Mouse (Mus musculus): ENCODE results near the gene Cd151.

Gene Cd151

GRCm38 (mm10) chr7:141434464-141434863 is 32.7 kb upstream of the Cd151 start:
- TF ChIP-seq POU5F1 (IDR thresholded peaks at IDR 0.05; ENCODE audit: borderline replicate concordance, low read length) = no peak
- TF ChIP-seq NANOG (IDR thresholded peaks at IDR 0.05; ENCODE audit: borderline replicate concordance, low read length) = no peak
- no peak for TF ChIP-seq CTCF (conservative IDR thresholded peaks at IDR 0.05; ENCODE audit: low read length)
- Histone ChIP-seq H3K36me3 (ENCODE audit: insufficient read depth, low read length) (peaks cover 59% of the 10 kb centered on the region), H3K4me1 (replicated peaks; ENCODE audit: low read depth, low read length) (peaks cover 92% of the 10 kb centered on the region), H3K4me3 (replicated peaks; ENCODE audit: low read length) (peak overlapping the region; percentile 68), H3K27me3 (ENCODE audit: insufficient read depth, low read length) (no peaks in the 10 kb centered on the region), H3K9me3 (ENCODE audit: low read length) (no peaks in the 10 kb centered on the region)

- H3K4me3 ChIP-seq (replicated peaks; ENCODE audit: low read length) = peak overlapping the region; percentile 68
- peaks cover 64% of the 10 kb centered on the region for H3K36me3 ChIP-seq (ENCODE audit: insufficient read depth, low read length)
- H3K4me1 ChIP-seq (replicated peaks; ENCODE audit: low read depth, low read length) = peaks cover 90% of the 10 kb centered on the region
- no peaks in the 10 kb centered on the region for H3K27me3 ChIP-seq (ENCODE audit: insufficient read depth, low read length)
- no peaks in the 10 kb centered on the region for H3K9me3 ChIP-seq (ENCODE audit: low read length)
- TF ChIP-seq POU5F1 (IDR thresholded peaks at IDR 0.05; ENCODE audit: borderline replicate concordance, low read length) = no peak
- TF ChIP-seq CTCF (conservative IDR thresholded peaks at IDR 0.05; ENCODE audit: low read length) = no peak
- TF ChIP-seq NANOG (IDR thresholded peaks at IDR 0.05; ENCODE audit: borderline replicate concordance, low read length) = no peak
Measured at GRCm38 (mm10) chr7:141435129-141435855, 31.9 kb upstream of the Cd151 start.

DNA sequence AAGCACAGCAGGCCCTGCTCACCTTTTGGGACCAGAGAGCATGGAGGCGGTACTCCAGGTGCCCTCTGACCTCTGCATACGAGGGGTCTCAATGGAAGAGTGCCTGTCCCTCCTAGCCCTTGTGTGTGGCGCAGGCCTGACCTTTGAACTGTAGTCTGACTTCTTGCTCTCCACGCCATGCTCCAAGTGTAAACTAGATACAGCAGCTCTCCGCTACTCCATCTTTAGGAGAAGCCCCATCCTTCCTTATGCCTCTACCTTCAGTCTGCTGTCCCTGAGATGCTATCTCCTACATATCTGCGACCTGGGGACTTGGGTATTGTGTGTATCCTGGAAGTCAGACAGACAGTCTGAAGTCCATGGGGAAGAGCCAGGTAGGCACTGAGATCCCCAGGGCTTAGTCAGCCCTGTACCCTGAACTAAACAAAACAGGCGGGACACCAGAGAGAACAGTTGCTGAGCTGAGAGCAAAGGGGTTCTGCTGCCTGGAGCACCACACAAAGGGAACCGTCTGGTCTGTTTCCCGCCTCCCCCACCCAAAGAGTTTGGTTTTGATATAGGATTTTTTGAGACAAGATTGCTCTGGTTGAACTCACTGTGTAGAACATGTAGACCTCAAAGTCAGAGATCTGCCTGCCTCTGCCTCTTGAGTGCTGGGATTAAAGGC is 31.2 kb upstream of the Cd151 start:
- Histone ChIP-seq H3K4me1 (replicated peaks; ENCODE audit: low read depth, low read length) (peaks cover 90% of the 10 kb centered on the region), H3K27me3 (ENCODE audit: insufficient read depth, low read length) (no peaks in the 10 kb centered on the region), H3K9me3 (ENCODE audit: low read length) (no peaks in the 10 kb centered on the region), H3K4me3 (replicated peaks; ENCODE audit: low read length) (peak overlapping the region; percentile 18; the same call in 1 of the 2 replicates), H3K36me3 (ENCODE audit: insufficient read depth, low read length) (peaks cover 64% of the 10 kb centered on the region)
- TF ChIP-seq POU5F1 (IDR thresholded peaks at IDR 0.05; ENCODE audit: borderline replicate concordance, low read length) (no peak), CTCF (conservative IDR thresholded peaks at IDR 0.05; ENCODE audit: low read length) (no peak), NANOG (IDR thresholded peaks at IDR 0.05; ENCODE audit: borderline replicate concordance, low read length) (no peak)

DNA sequence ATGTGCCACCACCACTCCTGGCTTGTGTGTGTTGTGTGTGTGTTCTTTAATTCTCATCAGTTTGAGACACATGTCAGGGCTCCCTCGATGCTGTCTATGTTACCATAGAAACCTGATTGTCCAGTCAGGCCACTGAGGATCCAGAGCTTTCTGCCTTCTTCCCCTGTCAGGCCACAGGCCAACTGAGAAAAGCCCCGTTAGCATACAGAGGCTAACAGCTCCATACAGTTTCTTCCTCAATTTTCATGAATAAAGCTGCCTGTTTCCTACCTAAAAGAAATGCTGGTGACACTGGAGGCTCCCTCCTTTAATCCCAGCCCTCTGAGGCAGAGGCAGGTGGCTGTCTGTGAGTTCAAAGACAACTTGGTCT is 30.7 kb upstream of the Cd151 start:
- Histone ChIP-seq H3K9me3 (ENCODE audit: low read length) (no peaks in the 10 kb centered on the region), H3K27me3 (ENCODE audit: insufficient read depth, low read length) (no peaks in the 10 kb centered on the region), H3K4me1 (replicated peaks; ENCODE audit: low read depth, low read length) (peaks cover 90% of the 10 kb centered on the region), H3K36me3 (ENCODE audit: insufficient read depth, low read length) (peaks cover 64% of the 10 kb centered on the region), H3K4me3 (replicated peaks; ENCODE audit: low read length) (peak overlapping the region; percentile 85)
- TF ChIP-seq CTCF (conservative IDR thresholded peaks at IDR 0.05; ENCODE audit: low read length) = no peak

DNA sequence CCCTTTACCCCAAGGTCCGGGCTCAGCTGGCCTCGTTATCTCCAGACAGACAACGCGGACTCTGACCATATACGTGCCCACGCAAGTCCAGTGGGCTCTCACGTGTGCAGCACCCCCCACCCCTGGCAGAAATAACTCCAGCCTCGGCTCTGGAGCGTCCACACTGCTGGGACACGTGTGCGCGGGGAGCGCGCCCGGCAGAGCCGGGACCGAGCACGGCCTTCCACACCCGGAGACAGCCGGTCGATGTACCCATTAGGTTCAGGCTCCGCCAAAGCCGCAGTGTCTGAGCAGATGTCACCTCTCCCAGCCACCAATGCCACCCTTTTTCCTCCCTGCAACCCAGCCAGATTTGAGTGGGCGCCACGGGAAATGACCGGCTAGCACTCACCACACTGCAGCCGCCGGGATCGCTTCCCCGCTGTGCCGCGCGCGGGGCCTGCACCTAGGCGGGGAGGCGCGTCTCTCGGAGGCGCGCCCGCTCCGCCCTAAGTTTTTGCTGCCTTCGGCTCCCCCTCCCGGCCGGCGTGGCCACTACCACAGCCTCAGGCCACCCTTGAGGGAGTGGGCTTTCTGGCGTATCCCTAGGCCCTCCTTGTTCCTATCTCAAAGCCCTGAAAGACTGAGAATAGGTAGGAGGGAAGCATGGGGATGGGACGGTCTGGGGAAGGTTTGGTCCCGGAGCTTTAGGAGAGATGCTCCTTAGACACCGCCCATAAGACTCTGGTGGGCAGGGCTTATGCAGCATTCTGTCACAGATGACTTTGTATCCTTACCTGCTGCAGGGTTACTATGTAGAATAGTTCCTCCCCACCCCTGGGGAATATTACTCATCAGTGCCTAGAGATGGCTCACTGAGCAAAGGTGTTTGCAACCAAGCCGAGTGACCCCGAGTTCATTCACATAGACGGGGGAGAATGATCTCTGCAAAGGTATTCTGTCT is 29.7 kb upstream of the Cd151 start, which contains the start of gene Slc25a22:
Gene Slc25a22 (minus strand): TSS at position 715 of the 943 bp plus-strand sequence.
- TF ChIP-seq NANOG (IDR thresholded peaks at IDR 0.05; ENCODE audit: borderline replicate concordance, low read length) (no peak), CTCF (conservative IDR thresholded peaks at IDR 0.05; ENCODE audit: low read length) (peak; percentile 21)
- Histone ChIP-seq H3K36me3 (ENCODE audit: insufficient read depth, low read length) (peaks cover 64% of the 10 kb centered on the region), H3K4me1 (replicated peaks; ENCODE audit: low read depth, low read length) (peaks cover 90% of the 10 kb centered on the region), H3K9me3 (ENCODE audit: low read length) (no peaks in the 10 kb centered on the region), H3K27me3 (ENCODE audit: insufficient read depth, low read length) (no peaks in the 10 kb centered on the region), H3K4me3 (replicated peaks; ENCODE audit: low read length) (peak within 1 kb of the TSS; percentile 85)

DNA sequence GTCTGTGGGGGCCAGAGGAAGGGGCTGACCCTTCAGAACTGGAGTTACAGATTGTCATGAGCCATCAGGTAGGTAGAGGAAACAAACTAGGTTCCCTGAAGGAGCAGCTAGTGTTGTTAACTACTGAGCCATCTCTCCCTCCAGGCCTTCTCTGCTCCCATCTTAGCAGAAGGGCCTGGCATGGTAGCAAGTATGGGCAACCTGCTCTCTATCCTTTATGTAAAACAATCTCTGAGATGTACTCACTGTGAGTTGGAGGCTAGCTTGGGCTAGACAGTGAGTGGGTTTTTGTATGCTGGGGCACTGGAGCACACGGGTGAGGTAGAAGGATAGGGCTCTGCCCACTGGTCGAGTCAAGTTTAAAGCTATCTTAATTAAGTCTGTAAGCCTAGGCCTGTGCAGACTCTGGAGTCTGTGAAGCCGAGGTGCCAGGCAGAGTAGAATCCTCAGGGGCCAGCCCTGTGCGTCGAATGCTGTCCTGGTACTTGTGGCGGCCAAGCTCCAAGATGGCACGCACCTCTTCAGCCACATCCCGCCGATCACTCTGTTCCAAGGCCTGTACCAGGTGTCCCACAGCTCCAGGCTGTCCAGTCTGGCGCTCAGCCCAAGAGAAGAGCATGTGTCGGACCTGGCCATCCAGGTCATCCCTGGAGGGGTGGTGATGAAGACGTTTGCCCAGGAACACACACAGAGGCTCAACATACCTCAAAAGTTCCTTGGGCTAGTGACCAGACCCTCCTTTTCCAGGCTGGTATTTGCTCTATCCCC is 28.8 kb upstream of the Cd151 start:
- Histone ChIP-seq H3K9me3 (ENCODE audit: low read length) (no peaks in the 10 kb centered on the region), H3K27me3 (ENCODE audit: insufficient read depth, low read length) (no peaks in the 10 kb centered on the region), H3K4me1 (replicated peaks; ENCODE audit: low read depth, low read length) (peaks cover 90% of the 10 kb centered on the region), H3K4me3 (replicated peaks; ENCODE audit: low read length) (no peak overlapping the region), H3K36me3 (ENCODE audit: insufficient read depth, low read length) (peaks cover 60% of the 10 kb centered on the region)
- TF ChIP-seq POU5F1 (IDR thresholded peaks at IDR 0.05; ENCODE audit: borderline replicate concordance, low read length) (no peak), NANOG (IDR thresholded peaks at IDR 0.05; ENCODE audit: borderline replicate concordance, low read length) (no peak), CTCF (conservative IDR thresholded peaks at IDR 0.05; ENCODE audit: low read length) (no peak)

DNA sequence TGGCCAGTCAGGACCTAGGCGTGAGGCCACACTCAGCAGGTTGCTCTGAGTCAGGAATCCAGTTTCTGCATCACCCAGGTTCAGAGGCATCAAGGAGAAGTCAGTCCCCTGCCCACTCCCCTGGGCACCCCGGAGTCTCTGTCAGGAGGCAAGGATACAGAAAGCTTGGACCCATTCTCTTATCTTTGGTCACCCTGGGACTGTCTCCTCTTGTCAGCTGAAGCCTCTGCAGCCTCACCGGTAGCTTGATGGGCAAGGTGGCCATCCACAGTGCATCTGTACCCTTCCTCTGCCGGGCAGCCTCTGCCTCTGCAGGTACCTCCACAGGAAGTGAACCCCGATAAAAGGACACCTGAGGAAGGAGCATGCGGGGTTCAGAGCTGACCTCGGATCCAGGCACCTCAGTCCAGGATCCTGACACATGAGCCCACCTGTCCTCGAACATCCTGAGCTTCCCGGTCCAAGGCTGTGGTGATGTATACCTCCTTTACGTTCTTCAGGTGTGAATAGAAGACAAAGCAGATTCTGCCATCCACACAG is 28.0 kb upstream of the Cd151 start:
- H3K9me3 ChIP-seq (ENCODE audit: low read length) = no peaks in the 10 kb centered on the region
- no peak overlapping the region for H3K4me3 ChIP-seq (replicated peaks; ENCODE audit: low read length)
- no peaks in the 10 kb centered on the region for H3K27me3 ChIP-seq (ENCODE audit: insufficient read depth, low read length)
- peaks cover 53% of the 10 kb centered on the region for H3K36me3 ChIP-seq (ENCODE audit: insufficient read depth, low read length)
- TF ChIP-seq CTCF (conservative IDR thresholded peaks at IDR 0.05; ENCODE audit: low read length) = no peak
- TF ChIP-seq POU5F1 (IDR thresholded peaks at IDR 0.05; ENCODE audit: borderline replicate concordance, low read length) = no peak
- TF ChIP-seq NANOG (IDR thresholded peaks at IDR 0.05; ENCODE audit: borderline replicate concordance, low read length) = no peak
- peaks cover 88% of the 10 kb centered on the region for H3K4me1 ChIP-seq (replicated peaks; ENCODE audit: low read depth, low read length)

All from E14TG2a.4 (cell line).